17 mouse cellular contexts compared by ENCODE assay signal in genomic region chr5:138849682-138850461, GRCm38 (mm10). TPM values are rescaled to one million over a fixed set of nuclear protein-coding genes. Genes with fewer than 3 reads are reported as not detected.
DNase-seq lines count a peak whose midpoint lies in the region; ATAC-seq lines count a peak whose summit lies in the region.
"Had no signal": no experiment of that assay in that cellular context is flagged by ENCODE, and none has a peak within 500 bp of the region (broad histone marks: within the 10 kb centered on the region; RNA-seq: fewer than 3 reads in every experiment).

No protein-coding gene starts in this region.

- H3K27ac ChIP-seq in embryonic facial prominence, embryonic 11.5 days (replicated peaks; ENCODE audit: low read depth, low read length): no peak overlapping the region
- no peak overlapping the region for H3K27ac ChIP-seq in embryonic facial prominence, embryonic 10.5 days (replicated peaks)
- peak overlapping the region; percentile 21; the same call in 1 of the 2 replicates for H3K27ac ChIP-seq in stomach, embryonic 16.5 days (ENCODE audit: low read length)
- H3K27ac ChIP-seq: embryonic facial prominence, embryonic 15.5 days; forebrain, embryonic 10.5 days; hindbrain, embryonic 14.5 days; limb, embryonic 12.5 days; liver, embryonic 13.5 days had no signal

- 77% methylated on average over 23 of the region's 23 CpGs for WGBS in embryonic facial prominence, embryonic 11.5 days
- 85% methylated on average over 23 of the region's 23 CpGs for WGBS in embryonic facial prominence, embryonic 10.5 days
- 57% methylated on average over 23 of the region's 23 CpGs for WGBS in stomach, embryonic 16.5 days

- no peak overlapping the region for H3K4me3 ChIP-seq in embryonic facial prominence, embryonic 11.5 days (ENCODE audit: low read depth, low read length)
- no peak overlapping the region for H3K4me3 ChIP-seq in embryonic facial prominence, embryonic 10.5 days
- H3K4me3 ChIP-seq in stomach, embryonic 16.5 days (replicated peaks; ENCODE audit: low read length): no peak overlapping the region
- H3K4me3 ChIP-seq: embryonic facial prominence, embryonic 15.5 days; forebrain, embryonic 10.5 days; heart, embryonic 12.5 days; limb, embryonic 12.5 days; liver, embryonic 13.5 days had no signal

- DNase-seq in embryonic facial prominence, embryonic 11.5 days (ENCODE audit: low spot score): no peak
- DNase-seq in embryonic facial prominence, embryonic 10.5 days (ENCODE audit: low spot score): no peak
- DNase-seq in retina, postnatal 1 day: peak; percentile 17
- no peak for DNase-seq in retina, embryonic 14.5 days (ENCODE audit: low spot score)
- peak; percentile 40 for DNase-seq in gonadal fat pad, adult 2 months (ENCODE audit: low read depth)
- DNase-seq in yolk sac, embryonic 10.5 days (ENCODE audit: low spot score): no peak
- no peak for DNase-seq in layer of hippocampus, adult 9-11 months
- DNase-seq: adrenal gland, postnatal 14 days; cerebellum, adult 11-12 months; liver, embryonic 13.5 days; lung, postnatal 14 days had no signal

- no peaks in the 10 kb centered on the region for H3K4me1 ChIP-seq in embryonic facial prominence, embryonic 11.5 days (ENCODE audit: control insufficient read depth, insufficient read depth, low read length)
- peaks cover 10% of the 10 kb centered on the region; the same call in 1 of the 2 replicates for H3K4me1 ChIP-seq in embryonic facial prominence, embryonic 10.5 days
- no peaks in the 10 kb centered on the region for H3K4me1 ChIP-seq in stomach, embryonic 16.5 days (ENCODE audit: control insufficient read depth, insufficient read depth, low read length)
- H3K4me1 ChIP-seq: liver, embryonic 13.5 days had no signal

- no peaks in the 10 kb centered on the region for H3K27me3 ChIP-seq in embryonic facial prominence, embryonic 11.5 days (ENCODE audit: control insufficient read depth, insufficient read depth, low read length)
- no peaks in the 10 kb centered on the region; the same call in 1 of the 2 replicates for H3K27me3 ChIP-seq in embryonic facial prominence, embryonic 10.5 days (replicated peaks; ENCODE audit: low read depth, poor library complexity, severe bottlenecking)
- no peaks in the 10 kb centered on the region for H3K27me3 ChIP-seq in stomach, embryonic 16.5 days (ENCODE audit: control insufficient read depth, insufficient read depth, low read length)
- H3K27me3 ChIP-seq: liver, embryonic 13.5 days had no signal

- H3K36me3 ChIP-seq in embryonic facial prominence, embryonic 11.5 days (replicated peaks; ENCODE audit: control insufficient read depth, insufficient read depth, low read depth, low read length): no peaks in the 10 kb centered on the region
- H3K36me3 ChIP-seq in embryonic facial prominence, embryonic 10.5 days (replicated peaks): no peaks in the 10 kb centered on the region
- H3K36me3 ChIP-seq in stomach, embryonic 16.5 days (ENCODE audit: control insufficient read depth, insufficient read depth, low read length): no peaks in the 10 kb centered on the region
- H3K36me3 ChIP-seq: embryonic facial prominence, embryonic 15.5 days; forebrain, embryonic 10.5 days; heart, embryonic 12.5 days; limb, embryonic 12.5 days; liver, embryonic 13.5 days had no signal

- no peaks in the 10 kb centered on the region for H3K9me3 ChIP-seq in embryonic facial prominence, embryonic 11.5 days (replicated peaks; ENCODE audit: control insufficient read depth, low read length)
- H3K9me3 ChIP-seq in embryonic facial prominence, embryonic 10.5 days: 0 out of 2 replicates have a peak, but pooled peaks cover 4% of the 10 kb centered on the region
- no peaks in the 10 kb centered on the region for H3K9me3 ChIP-seq in stomach, embryonic 16.5 days (replicated peaks; ENCODE audit: control insufficient read depth, low read length)
- H3K9me3 ChIP-seq: embryonic facial prominence, embryonic 15.5 days; forebrain, embryonic 10.5 days; heart, embryonic 12.5 days; liver, embryonic 13.5 days had no signal

- peak; percentile 48; the same call in 1 of the 2 replicates for ATAC-seq in embryonic facial prominence, embryonic 11.5 days (replicated peaks; ENCODE audit: insufficient number of reproducible peaks, low FRiP score, low TSS enrichment, low read depth)
- peak; percentile 19; the same call in 1 of the 2 replicates for ATAC-seq in stomach, embryonic 16.5 days (ENCODE audit: insufficient read depth, low FRiP score)

- no peak overlapping the region for H3K4me2 ChIP-seq in embryonic facial prominence, embryonic 11.5 days (ENCODE audit: low read depth, low read length)
- H3K4me2 ChIP-seq in stomach, embryonic 16.5 days (ENCODE audit: low read depth, low read length): no peak overlapping the region
- H3K4me2 ChIP-seq: embryonic facial prominence, embryonic 15.5 days; heart, embryonic 12.5 days; hindbrain, embryonic 14.5 days; limb, embryonic 12.5 days; liver, embryonic 13.5 days had no signal

- H3K9ac ChIP-seq in embryonic facial prominence, embryonic 11.5 days (replicated peaks; ENCODE audit: low read length): no peak overlapping the region
- no peak overlapping the region for H3K9ac ChIP-seq in stomach, embryonic 16.5 days (ENCODE audit: low read length)
- H3K9ac ChIP-seq: embryonic facial prominence, embryonic 15.5 days; heart, embryonic 12.5 days; hindbrain, embryonic 14.5 days; limb, embryonic 12.5 days; liver, embryonic 13.5 days had no signal

RNA-seq across cellular contexts. Expression of gene Gm5294, which starts 30.0 kb away (rescaled TPM):
- polyA plus RNA-seq in embryonic facial prominence, embryonic 11.5 days (2014; fragmentation: Nextera tagmentation; extraction: Ambion mirVana): not detected in 2 replicates
- not detected in 2 replicates for polyA plus RNA-seq in embryonic facial prominence, embryonic 10.5 days (2016; fragmentation: Nextera tagmentation; extraction: Ambion mirVana)
- not detected in 2 replicates for polyA plus RNA-seq in gonadal fat pad, adult 2 months (2012; rRNA removed)
- not detected in 2 replicates for polyA plus RNA-seq in stomach, embryonic 16.5 days (2015; fragmentation: Nextera tagmentation; extraction: Ambion mirVana)
- polyA plus RNA-seq: embryonic facial prominence, embryonic 15.5 days; forebrain, embryonic 10.5 days; heart, embryonic 12.5 days; limb, embryonic 12.5 days; liver, embryonic 13.5 days had no signal

Comparison
In these comparisons a context has a peak if more than half of its experiments do, and no peak if none do; other contexts are left out.
1. DNase-seq: peak in retina, postnatal 1 day (single experiment) and gonadal fat pad, adult 2 months (single experiment); none in embryonic facial prominence, embryonic 11.5 days (single experiment), embryonic facial prominence, embryonic 10.5 days (single experiment), retina, embryonic 14.5 days (single experiment), yolk sac, embryonic 10.5 days (single experiment) and layer of hippocampus, adult 9-11 months (single experiment).